Mouse (Mus musculus) fibroblast of lung, adult 2 months (primary cell): Measurements from ENCODE around the gene Ccr8.
"Not testable (repeated sequence)": the region's sequence is repeated elsewhere in the genome, so short reads cannot be mapped to it uniquely, and the experiment has no call there.

ENCODE experiments used
- DNase-seq: peaks from one replicate; pipeline ENCODE4 v3.0.0-alpha.2; 2011; ENCODE audit warnings: low read depth

The Ccr8 gene

DNA sequence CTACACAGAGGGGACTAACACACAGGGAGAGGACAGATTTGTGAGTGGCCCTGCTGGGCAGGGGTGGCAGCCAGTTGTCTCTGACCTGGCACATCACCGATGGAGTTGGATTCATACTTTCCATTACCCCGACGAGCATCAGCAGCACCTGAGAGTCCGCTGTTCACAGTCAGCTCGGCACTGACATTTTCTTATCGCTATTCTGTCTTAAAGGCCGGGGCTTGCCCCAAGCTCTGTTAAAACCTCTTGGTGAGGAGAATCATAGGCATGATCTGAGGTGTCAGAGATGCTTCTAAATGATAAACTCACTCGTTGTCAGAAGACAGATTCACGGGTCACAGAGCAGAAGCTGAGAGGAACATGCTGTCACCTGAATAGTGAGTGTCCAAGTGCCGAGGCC, 828 bp upstream of the Ccr8 start:
- DNase-seq: no peak

DNA sequence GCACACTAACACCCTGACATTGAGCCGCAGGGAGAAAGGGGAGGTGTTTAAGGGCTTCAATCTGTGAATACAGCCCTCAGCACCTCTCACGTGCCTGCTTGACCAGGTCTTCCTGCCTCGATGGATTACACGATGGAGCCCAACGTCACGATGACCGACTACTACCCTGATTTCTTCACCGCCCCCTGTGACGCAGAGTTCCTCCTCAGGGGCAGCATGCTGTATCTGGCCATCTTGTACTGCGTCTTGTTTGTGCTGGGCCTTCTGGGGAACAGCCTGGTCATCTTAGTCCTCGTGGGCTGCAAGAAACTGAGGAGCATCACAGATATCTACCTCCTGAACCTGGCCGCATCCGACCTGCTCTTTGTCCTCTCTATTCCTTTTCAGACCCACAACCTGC, 1.8 kb downstream of the Ccr8 start:
- no peak for DNase-seq

DNA sequence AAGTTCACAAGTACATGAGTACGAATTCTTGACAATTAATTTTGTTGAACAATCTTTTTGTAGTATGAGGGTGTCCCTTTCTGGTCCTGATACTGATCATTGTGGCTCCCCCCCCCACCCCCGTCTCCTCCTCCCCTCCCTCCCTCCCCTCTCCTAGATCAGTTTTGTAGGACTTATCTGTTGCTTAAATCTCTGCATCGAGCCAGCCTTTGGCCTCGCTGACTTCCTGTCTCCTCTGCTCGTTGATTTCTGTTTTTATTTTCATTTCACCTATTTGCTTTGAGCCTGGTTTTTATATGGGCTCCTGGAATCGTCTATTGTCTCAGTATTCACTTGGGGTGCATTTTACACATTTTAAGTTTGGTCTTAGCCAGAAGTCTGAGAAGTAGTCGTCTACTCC, 4.0 kb downstream of the Ccr8 start:
- no peak for DNase-seq

DNA sequence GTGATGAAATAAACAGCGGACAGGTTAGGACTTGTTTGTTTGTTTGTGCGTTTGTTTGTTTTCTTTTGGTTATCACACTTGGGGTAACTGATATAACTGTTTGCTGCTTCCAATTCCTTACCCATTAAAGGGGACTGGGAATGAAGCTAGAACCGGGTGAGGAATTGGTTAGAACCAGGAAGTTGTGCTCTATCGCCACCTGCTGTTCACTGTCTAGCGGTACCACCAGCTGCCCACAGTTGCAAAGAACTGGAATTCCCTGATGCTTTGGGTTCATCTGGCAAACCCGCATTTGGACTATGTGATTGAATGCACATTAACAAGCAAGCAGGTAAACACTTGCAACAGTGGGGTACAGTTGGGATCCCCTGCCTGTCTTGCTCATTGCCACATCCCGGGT, 6.8 kb downstream of the Ccr8 start:
- DNase-seq: peak; percentile 28

DNA sequence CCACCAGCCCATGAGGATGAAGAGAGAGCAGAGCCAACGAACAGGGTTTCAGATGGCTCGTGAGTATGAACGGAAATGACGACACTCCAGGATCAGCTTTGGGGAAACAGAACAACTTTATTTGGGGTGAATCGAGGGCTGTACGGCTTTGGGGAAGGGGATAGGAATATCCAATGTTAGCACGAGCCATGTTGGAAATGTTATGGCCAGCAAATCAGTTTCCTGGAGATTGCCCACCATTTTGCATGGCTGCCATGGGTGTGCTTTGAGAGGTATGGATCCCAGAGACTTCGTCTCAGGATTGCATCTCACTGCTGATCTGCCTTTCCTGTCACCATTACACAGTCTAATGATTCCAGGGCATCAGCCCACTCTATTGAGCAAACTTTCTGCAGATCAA, 7.4 kb downstream of the Ccr8 start:
- no peak for DNase-seq

DNA sequence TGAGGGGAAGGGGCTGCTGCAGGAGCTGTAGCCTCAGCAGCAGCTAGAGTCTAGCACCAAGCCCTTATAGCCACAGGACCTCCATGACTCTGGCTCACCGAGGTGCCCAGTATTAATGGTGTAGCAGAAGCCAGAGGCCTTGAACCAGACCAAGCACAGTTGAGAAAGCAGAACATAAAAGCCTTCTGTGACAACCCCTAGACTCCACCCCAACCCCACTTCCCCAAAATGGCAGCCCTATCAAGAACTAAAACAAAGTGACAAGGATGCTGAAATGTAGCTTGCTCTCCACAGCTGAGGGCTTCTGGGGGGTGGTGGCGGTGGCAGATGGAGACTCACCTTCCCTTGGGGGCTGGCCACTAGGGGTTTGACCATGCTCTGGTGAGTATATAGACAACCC, 9.3 kb downstream of the Ccr8 start:
- no peak for DNase-seq

DNA sequence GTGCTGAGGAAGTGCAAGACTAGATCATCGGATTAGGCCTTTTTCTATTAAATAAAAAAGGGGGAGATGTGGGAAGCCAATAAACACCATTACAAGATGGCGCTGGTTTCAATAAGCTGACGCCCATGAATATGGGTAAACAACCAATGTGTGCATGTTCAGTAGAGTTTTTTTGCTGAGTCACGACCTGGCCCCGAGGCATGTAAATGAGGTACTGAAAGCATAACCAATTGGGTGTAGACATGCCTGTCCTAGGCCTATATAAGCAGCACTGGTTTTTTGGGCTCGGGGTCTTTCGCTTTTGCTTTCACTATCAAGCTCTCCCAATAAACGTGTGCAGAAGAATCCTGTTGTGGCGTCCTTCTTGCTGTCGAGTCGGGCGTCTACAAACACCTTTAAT, 17.0 kb downstream of the Ccr8 start:
- DNase-seq: not testable (repeated sequence)

DNA sequence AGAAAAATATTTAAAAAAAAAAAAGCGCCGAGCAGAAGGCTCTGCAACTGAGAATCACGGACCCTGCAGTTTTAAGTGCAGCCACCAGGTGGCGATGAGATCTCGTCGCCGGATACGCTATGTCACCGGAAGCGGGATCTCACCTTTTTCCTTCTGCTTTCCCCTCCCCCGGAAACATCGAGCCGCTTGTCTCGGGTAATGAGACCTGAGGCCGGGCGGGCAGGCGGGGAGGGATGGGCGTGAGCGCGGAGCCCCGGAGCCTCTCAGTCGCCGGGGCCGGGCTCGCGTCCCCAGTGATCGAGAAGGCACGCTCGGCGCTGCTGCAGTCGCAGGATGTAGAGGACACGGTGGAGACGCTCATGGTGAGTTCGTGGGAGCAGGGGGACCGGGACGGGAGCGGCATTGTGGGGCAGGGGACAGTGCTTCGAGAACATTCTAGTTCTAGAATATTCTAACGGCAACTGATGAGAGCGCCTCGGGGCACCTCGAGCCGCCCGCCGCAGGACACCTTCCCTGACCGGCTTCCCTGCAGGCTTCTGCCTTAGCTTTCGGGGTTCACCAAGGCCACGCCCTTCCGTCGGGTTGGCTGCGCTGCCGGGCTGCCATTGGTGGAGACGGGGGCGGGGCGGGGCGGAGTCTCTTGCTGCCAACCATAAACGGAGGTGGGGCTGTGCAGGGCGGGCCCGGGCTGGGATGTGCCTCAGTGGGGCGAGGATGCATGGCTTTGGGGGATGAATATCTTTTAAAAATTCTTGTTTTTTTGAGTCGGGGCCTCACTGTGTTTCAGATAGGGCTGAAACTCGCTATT, 18.5 kb downstream of the Ccr8 start, which contains the start of gene Slc25a38:
Gene Slc25a38 (plus strand): TSS at position 164 of the 808 bp plus-strand sequence.
- DNase-seq: peak; percentile 82

DNA sequence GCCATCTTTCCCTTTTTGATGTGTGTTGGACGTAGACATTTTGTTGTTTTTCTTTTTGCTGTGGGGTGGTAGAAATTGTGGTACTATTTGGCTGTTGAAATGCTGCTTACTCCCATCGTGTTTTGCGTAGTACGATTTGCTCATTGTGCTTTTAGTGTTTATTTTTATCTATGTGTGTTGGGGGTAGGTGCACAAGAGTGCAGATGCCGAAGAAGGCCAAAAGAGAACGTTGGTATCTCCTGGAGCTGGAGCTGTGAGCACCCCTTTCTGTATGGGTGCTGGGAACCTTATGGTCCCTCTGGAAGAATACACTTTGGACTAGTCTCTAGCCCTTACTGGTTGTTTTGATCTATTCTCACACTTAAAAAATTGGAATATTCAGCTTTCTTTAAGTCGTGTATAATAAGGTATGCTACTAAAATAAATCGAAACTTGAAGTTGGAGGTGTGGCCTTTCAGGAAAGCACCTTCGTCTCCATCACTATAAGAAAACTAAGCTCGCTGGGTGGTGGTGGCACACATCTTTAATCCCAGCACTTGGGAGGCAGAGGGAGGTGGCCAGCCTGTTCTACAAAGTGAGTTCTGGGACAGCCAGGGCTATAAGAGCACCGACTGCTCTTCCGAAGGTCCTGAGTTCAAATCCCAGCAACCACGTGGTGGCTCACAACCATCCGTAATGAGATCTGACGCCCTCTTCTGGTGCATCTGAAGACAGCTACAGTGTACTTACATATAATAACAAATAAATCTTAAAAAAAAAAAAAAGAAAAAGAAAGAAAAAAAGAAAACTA, 19.4 kb downstream of the Ccr8 start:
- no peak for DNase-seq

DNA sequence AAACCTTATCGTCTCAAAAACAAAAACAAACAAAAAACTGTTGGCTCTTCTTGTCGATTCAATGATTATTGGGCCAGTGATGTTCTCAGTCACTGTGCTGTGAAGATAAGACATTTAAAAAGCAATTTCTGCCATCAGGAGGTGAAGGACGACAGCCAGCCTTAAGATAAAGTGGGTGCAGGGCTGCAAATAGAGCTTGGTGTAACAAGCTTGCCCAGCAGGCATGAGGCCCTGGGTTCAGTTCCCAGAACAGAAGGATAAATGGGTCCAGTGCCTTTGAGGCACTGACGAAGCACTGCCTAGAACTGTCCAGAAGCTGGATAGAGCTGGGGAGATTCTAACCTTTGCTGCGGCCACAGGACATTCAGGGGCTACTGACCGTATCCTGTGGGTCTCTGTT, 20.6 kb downstream of the Ccr8 start:
- no peak for DNase-seq

DNA sequence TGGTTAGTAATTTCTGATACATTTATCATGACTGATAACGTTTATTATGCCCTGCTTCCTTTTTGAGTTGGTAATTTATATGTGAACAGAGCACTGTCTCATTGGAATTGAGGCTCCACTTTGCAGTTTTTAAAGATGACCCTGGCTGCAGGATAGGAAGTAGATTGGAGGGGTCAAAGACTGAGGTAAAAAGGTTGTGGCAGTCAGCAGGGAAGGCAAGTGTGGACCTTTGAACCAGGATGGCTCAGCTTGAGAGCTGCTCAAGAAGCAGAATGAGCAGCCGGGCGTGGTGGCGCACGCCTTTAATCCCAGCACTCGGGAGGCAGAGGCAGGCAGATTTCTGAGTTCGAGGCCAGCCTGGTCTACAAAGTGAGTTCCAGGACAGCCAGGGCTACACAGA, 21.5 kb downstream of the Ccr8 start:
- no peak for DNase-seq

DNA sequence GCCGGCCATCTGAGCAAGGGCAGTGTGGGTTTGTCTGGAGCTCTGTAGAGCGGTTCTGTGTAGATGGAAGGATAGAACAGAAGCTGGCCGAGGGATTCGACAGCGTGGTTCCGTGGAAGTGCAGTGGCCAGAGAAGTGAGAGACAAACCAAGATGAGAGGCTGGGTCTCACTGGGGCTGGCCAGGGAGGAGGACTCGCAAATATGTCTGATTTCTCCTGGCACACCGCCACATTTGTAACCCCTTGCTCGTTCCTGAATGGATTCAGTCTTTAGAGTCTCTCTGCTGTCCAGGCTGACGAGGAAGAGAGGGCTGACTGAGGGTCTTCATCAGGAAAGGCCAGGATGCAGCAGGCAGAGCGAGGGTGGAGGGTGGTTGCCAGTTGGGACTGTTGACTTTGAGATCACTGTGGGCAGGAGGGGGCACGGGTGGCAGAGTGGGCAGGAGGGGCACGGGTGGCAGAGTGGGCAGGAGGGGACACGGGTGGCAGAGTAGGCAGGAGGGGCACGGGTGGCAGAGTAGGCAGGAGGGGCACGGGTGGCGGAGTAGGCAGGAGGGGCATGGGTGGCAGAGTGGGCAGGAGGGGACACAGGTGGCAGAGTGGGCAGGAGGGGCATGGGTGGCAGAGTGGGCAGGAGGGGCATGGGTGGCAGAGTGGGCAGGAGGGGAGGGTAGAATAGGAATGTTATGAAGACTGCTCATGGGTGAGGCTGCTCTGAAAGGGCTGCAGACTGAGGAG, 22.3 kb downstream of the Ccr8 start:
- DNase-seq: no peak

DNA sequence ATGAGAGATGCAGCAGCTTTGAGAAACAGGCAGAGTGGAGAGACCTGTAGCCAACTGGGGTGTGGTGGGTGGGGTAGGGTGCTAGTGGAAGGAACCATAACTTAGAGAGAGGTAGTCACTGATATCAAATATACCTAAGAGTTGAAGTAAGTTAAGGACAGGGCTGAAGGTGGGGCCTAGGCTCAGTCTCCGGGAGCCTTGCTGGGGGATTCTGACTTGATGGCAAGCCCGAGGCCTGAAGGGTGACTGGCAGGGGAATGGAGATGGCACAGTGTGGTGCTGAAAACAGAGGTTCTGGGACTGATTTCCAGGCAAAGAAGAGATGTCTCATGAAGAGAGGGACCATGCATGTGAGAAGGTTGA, 22.9 kb downstream of the Ccr8 start:
- DNase-seq: no peak

DNA sequence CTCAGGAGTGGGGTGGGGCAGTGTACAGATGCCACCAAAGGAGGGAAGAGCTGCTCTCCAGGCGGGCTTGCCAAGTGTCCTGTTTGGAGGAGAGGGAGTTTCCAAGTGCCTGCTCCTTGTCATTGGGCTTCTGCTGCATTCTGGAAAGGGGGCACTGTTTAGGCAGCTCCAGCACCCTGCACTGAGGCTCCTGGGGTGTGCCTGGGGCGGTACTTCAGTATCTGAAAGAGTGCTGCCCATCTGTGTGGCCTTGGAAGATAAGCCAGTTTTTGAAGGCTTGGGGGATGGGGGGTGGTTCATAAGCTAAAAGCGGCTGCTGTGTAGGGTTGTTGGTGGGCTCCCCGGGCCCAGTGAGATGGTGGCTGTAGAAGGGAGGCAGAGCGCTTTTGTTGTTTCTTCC, 23.7 kb downstream of the Ccr8 start:
- DNase-seq: no peak

DNA sequence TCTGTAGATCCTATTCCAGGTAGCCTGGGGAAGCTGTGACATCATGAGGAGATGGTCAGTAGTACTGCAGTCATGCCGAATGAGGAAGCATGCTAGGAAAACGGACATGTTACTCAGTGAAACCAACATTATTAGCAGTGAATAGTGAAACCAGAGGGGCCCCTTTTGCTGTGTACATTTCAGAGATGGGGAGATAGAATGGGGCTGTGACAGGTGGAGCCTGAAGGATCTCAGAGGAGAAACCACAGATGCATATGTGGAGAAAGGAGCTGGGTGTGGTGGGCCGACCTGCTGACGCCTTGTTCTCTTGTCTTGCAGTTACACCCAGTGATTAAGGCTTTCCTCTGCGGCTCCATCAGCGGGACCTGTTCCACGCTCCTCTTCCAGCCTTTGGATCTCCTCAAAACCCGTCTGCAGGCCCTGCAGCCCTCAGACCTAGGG, 24.3 kb downstream of the Ccr8 start:
- no peak for DNase-seq

DNA sequence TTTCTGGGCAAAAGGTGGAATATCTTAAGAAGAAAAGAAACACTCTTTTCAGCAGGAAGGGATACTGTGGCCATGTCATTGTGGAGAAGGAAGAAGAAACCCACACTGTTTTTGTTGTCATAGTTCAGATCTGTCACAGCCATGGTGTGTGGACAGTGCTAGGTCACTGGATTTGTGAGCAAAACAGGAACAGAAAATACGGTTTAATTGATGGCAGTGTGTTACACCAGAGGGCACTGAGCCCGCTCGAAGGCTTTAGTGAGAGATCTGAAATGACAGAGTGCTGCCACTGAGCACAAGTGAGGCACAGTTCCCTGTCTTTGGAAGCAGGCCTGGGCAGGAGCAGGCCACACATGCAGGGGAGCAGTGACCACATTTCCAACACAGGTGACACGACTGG, 26.3 kb downstream of the Ccr8 start:
- DNase-seq: no peak

DNA sequence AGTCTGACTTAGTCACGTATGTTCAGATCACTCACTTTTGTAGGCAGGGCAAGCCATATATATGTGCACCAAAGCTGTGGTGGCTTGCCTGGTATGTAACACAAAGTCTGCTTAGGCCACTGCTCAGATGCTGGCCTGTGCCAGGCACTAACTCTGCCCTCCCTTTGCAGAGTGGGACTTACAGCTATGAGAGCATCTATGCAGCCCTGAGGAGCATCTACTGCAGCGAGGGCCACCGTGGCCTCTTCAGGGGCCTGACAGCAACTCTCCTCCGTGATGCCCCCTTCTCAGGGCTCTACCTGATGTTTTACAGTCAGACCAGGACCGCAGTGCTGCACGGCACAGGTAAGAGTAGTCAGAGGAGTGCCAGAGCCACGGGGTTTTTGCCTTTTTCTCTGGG, 28.6 kb downstream of the Ccr8 start:
- DNase-seq: no peak

DNA sequence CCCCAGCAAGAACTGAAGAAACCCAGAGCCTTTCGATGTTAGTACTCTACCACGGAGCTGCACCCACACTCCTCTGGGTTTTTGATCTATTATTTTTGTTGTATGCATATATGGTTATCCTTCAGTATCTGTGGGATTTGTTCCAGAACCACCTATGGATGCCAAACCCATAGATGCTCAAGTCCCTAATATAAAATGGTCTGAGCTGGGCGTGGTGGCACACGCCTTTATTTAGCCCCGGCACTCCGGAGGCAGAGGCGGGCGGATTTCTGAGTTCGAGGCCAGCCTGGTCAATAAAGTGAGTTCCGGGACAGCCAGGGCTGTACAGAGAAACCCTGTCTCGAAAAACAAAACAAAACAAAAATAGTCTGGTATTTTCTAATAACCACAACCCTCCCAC, 35.0 kb downstream of the Ccr8 start:
- no peak for DNase-seq

DNA sequence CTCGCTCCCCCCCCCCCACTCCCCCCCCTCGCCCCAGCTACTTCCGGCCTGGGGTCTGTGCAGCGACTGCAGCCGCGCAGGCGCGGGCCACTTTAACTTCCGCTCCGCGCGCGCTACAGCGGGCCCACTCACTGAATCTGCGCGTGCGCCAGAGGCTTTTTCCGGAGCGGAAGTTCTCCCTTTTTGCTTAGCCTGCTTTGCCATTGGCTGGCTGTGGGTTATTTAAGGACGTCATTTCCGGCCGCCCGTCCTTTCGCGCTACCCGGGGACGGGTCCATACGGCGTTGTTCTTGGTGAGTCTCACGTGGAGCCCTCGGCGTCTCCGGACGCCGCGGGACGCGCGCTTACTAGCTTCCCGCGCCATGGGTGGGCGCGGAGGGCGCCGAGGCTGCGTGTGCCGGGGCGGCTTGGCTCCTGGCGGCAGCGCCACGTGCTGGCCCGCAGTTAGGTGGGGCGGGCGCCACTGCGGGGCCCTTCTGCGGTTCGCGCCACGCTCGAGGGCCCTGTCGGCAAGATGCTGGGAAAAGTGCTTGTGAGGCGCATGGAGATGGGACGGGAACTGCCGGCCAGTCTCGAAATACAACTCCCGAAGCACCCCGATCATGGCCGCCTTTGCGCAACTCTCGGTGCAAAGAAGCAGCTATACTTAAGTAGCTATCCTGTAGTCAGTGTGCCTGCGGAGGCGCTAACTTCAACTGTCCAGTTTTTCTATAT, 35.8 kb downstream of the Ccr8 start, which contains the start of gene Rpsa:
Gene Rpsa (plus strand): TSS at position 152 of the 714 bp plus-strand sequence.
- peak; percentile 95 for DNase-seq

DNA sequence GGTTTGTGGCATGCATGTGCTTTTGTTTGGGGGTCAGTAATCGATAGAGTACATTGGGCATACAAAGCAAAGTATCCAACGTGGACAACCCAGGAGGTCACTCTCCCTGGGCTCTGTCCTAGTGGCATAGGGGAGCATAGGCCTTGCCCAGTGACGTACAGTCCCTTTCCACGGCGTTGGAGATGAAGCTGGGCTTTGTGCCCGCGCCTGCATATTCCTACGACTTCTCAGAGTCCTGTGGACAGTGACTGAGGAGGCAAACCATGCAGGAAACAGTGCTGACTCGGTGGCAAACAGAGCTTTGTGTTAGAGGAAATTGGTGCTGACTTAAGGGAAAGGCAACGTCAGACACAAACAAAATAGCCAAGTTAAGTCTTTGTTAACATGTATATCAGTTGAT, 37.4 kb downstream of the Ccr8 start:
- DNase-seq: no peak

DNA sequence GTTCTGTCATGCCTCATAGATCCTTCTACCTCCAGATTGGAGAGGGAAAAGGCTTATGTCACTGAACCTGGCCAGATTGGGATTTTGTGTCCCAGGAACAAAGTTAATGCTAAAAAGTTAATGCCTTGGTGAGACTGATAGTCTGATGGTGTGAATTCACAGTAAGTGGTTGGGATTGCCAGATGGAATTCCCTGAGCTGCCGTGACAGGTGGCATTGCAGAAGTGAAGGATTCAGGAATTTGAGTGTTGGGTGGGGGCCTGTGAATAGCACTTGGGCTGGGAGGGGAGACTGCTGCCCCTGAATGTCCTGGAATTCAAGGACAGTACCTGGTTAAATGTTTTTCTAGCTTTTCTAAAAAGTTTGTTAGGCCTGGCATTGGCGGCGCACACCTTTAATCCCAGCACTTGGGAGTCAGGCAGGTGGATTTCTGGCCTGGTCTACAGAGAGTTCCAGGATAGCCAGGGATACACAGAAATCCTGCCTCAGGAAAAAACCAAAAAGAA, 39.9 kb downstream of the Ccr8 start:
- DNase-seq: no peak
